Mouse (Mus musculus): ENCODE data around the gene Fan1.

- TF ChIP-seq MAFK (IDR thresholded peaks at IDR 0.05; ENCODE audit: insufficient read depth, low read depth, low read length) (no peak), CHD2 (IDR thresholded peaks at IDR 0.05; ENCODE audit: low read depth, low read length) (no peak), ZNF384 (IDR thresholded peaks at IDR 0.05; ENCODE audit: low read depth, low read length) (no peak), HCFC1 (IDR thresholded peaks at IDR 0.05; ENCODE audit: borderline replicate concordance, insufficient read depth, low read length) (no peak), ZC3H11A (IDR thresholded peaks at IDR 0.05; ENCODE audit: borderline replicate concordance, low read depth, low read length) (no peak)
These were observed 41.2 kb downstream of the Fan1 start for GRCm38 (mm10) chr7:64332686-64333085.

Data from ES-E14 (cell line).